Mouse (Mus musculus) forebrain, embryonic 14.5 days (tissue): ENCODE results near the gene Cit. TPM values are rescaled to one million over a fixed set of nuclear protein-coding genes. Genes with fewer than 3 reads are reported as not detected.

Experiments
- ATAC-seq: fragments of 200-750 bp; cut with Nextera tagmentation; 2 replicates; pipeline ENCODE4 v1.8.0; 2017; ENCODE audit warnings: mild to moderate bottlenecking, moderate library complexity
- DNase-seq: peaks from one replicate; pipeline ENCODE4 v3.0.0-alpha.2; 2015; ENCODE audit warnings: low spot score
- H3K27ac ChIP-seq: fragments of 300-500 bp; sonication (generic); 2 replicates; pipeline ENCODE4 v1.5.1; 2014; ENCODE audit warnings: low read depth, mild to moderate bottlenecking, control low read depth, low read length, moderate library complexity
- H3K27me3 ChIP-seq: fragments of 300-500 bp; sonication (generic); replicated peaks from 2 replicates; pipeline ENCODE4 v1.6.1; 2014; ENCODE audit warnings: low read length, control low read depth, mixed read lengths; ENCODE audit not compliant: control insufficient read depth, insufficient read depth
- H3K36me3 ChIP-seq: fragments of 300-500 bp; sonication (generic); 2 replicates; pipeline ENCODE4 v1.6.1; 2014; ENCODE audit warnings: low read length, control low read depth; ENCODE audit not compliant: control insufficient read depth, insufficient read depth
- H3K4me1 ChIP-seq: fragments of 300-500 bp; sonication (generic); 2 replicates; pipeline ENCODE4 v1.6.1; 2014; ENCODE audit warnings: antibody characterized with exemption, low read length, control low read depth; ENCODE audit not compliant: control insufficient read depth, insufficient read depth
- H3K4me2 ChIP-seq: fragments of 300-500 bp; sonication (generic); 2 replicates; pipeline ENCODE4 v1.6.1; 2014; ENCODE audit warnings: mild to moderate bottlenecking, control low read depth, low read length
- H3K4me3 ChIP-seq: fragments of 300-500 bp; sonication (generic); 2 replicates; pipeline ENCODE4 v1.5.1; 2014; ENCODE audit warnings: low read depth, low read length, control low read depth
- H3K9ac ChIP-seq: fragments of 300-500 bp; sonication (generic); 2 replicates; pipeline ENCODE4 v1.6.1; 2014; ENCODE audit warnings: mild to moderate bottlenecking, low read length, control low read depth, moderate library complexity
- H3K9me3 ChIP-seq: fragments of 300-500 bp; sonication (generic); replicated peaks from 2 replicates; pipeline ENCODE4 v1.6.1; 2016; ENCODE audit warnings: low read length, control low read depth, mixed read lengths; ENCODE audit not compliant: control insufficient read depth
- WGBS: fragments of 180-500 bp; shearing (Covaris S2); extraction: QIAGEN DNeasy Blood & Tissue Kit; methylation state at CpG from one replicate; pipeline ENCODE4 v1.1.7; 2014; 5-methylcytosine and 5-hydroxymethylcytosine counted together
- polyA plus RNA-seq: library from polyadenylated mRNA; unstranded; fragments of >200 nt; fragmentation: Nextera tagmentation; extraction: Ambion mirVana; gene quantifications from 2 replicates; pipeline ENCODE4 v1.2.1, GENCODE M21; 2014

Cit gene
- polyA plus RNA-seq, 1 experiment from 2014 or later = 9.1 TPM

DNA sequence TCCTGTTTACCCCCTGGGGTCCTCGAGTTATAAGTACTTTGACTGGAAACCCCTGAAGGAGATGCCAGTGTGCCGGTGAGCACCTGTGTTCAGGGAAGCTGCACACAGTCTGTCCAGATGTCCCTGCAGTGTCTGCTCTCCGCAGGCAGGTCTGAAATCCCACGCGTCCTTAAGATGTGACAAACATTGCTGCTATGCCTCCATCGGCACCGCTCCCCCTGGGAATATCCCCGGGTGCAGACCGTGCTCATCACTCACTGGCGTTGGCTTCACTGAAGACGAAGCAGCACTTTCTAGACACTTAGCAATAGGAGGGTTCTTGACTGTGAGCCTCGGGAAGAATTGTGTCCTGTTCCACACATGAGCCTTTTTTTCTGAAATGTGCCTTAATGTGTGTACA lies 142.2 kb downstream of the Cit start:
- Histone ChIP-seq H3K4me1 (no peaks in the 10 kb centered on the region), H3K36me3 (peaks cover 74% of the 10 kb centered on the region)
- ATAC-seq = no peak

GRCm38 (mm10) chr5:115991717-115992116 lies 146.6 kb downstream of the Cit start:
- Histone ChIP-seq H3K36me3 (peaks cover 56% of the 10 kb centered on the region), H3K4me1 (no peaks in the 10 kb centered on the region), H3K4me2 (no peak overlapping the region), H3K9ac (no peak overlapping the region), H3K9me3 (peaks cover 8% of the 10 kb centered on the region; the same call in 1 of the 2 replicates), H3K27me3 (no peaks in the 10 kb centered on the region), H3K4me3 (no peak overlapping the region), H3K27ac (no peak overlapping the region)
- DNase-seq = no peak
- WGBS = 97% methylated on average over 11 of the region's 11 CpGs
- ATAC-seq = no peak

More for the DNA sequence above, 142.2 kb downstream of the Cit start:
- WGBS = 89% methylated on average over 12 of the region's 12 CpGs
- Histone ChIP-seq H3K4me3 (no peak overlapping the region), H3K9me3 (peaks cover 8% of the 10 kb centered on the region; the same call in 1 of the 2 replicates), H3K27me3 (no peaks in the 10 kb centered on the region), H3K27ac (no peak overlapping the region), H3K4me2 (no peak overlapping the region), H3K9ac (no peak overlapping the region)
- DNase-seq = no peak

- Histone ChIP-seq H3K4me1 (no peaks in the 10 kb centered on the region), H3K4me3 (no peak overlapping the region), H3K27ac (no peak overlapping the region), H3K36me3 (peaks cover 43% of the 10 kb centered on the region), H3K4me2 (no peak overlapping the region), H3K27me3 (no peaks in the 10 kb centered on the region), H3K9ac (no peak overlapping the region), H3K9me3 (peaks cover 8% of the 10 kb centered on the region; the same call in 1 of the 2 replicates)
- no peak for ATAC-seq
- WGBS = 79% methylated on average over 15 of the region's 15 CpGs
- no peak for DNase-seq
Measured at GRCm38 (mm10) chr5:115994101-115994500, 149.0 kb downstream of the Cit start.

DNA sequence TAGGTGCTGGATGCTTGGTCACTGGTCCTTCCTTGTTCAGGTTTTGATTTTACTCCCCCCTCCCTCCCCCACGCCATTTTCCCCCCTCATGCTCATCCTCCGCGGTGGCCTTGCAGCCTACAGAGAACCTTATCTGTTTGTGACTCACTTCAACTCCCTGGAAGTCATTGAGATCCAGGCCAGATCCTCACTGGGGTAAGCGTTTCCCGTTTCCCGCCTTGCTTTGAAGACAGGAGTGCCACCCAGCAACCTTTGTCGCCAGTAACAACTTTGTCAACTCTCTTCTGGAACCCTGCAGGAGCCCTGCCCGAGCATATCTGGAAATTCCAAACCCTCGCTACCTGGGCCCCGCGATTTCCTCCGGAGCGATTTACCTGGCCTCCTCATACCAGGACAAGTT lies 152.3 kb downstream of the Cit start:
- H3K9me3 ChIP-seq = no peaks in the 10 kb centered on the region
- H3K27ac ChIP-seq = no peak overlapping the region
- H3K9ac ChIP-seq = no peak overlapping the region
- H3K36me3 ChIP-seq = peaks cover 16% of the 10 kb centered on the region; the same call in 1 of the 2 replicates
- H3K4me1 ChIP-seq = no peaks in the 10 kb centered on the region
- no peak overlapping the region for H3K4me2 ChIP-seq
- no peak for DNase-seq
- 79% methylated on average over 13 of the region's 13 CpGs for WGBS
- no peaks in the 10 kb centered on the region for H3K27me3 ChIP-seq
- no peak for ATAC-seq
- H3K4me3 ChIP-seq = no peak overlapping the region

- no peak overlapping the region for H3K27ac ChIP-seq
- H3K4me3 ChIP-seq = no peak overlapping the region
- 0 out of 2 replicates have a peak, but pooled peaks cover 7% of the 10 kb centered on the region for H3K36me3 ChIP-seq
- 87% methylated on average over 8 of the region's 8 CpGs for whole genome bisulfite sequencing
- H3K27me3 ChIP-seq = no peaks in the 10 kb centered on the region
- no peak overlapping the region for H3K4me2 ChIP-seq
- DNase-seq = no peak
- no peak for ATAC-seq
- no peak overlapping the region for H3K9ac ChIP-seq
- no peaks in the 10 kb centered on the region for H3K9me3 ChIP-seq
- H3K4me1 ChIP-seq = no peaks in the 10 kb centered on the region
Measured at GRCm38 (mm10) chr5:116003154-116003553, 158.1 kb downstream of the Cit start.

GRCm38 (mm10) chr5:116003825-116004224 lies 158.7 kb downstream of the Cit start:
- ATAC-seq (no peak), DNase-seq (no peak)
- 43% methylated on average over 13 of the region's 13 CpGs for WGBS
- H3K36me3 ChIP-seq = 0 out of 2 replicates have a peak, but pooled peaks cover 7% of the 10 kb centered on the region
- H3K9ac ChIP-seq = no peak overlapping the region
- H3K4me3 ChIP-seq = no peak overlapping the region
- no peak overlapping the region for H3K4me2 ChIP-seq
- H3K27me3 ChIP-seq = no peaks in the 10 kb centered on the region
- H3K9me3 ChIP-seq = no peaks in the 10 kb centered on the region
- no peak overlapping the region for H3K27ac ChIP-seq
- H3K4me1 ChIP-seq = no peaks in the 10 kb centered on the region

DNA sequence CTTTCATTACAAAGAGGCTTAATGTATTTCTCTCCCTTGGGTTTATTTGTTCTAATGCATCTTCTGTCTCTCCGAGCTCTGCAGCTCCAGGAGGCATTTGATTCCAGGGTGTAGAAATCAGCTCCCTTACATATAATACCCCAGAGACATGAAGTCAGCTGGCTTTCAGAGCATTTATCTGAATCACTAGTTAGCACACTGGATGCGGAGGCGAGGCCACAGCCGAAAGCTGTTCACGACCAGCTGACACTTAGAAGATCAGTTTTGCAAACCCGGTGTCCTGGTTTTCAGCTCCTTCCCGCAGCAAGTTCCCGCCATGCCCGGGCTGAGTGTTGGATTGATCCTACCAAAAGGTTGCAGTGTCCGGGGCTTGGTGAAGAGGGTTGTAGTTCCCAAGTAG lies 159.2 kb downstream of the Cit start:
- H3K9me3 ChIP-seq = no peaks in the 10 kb centered on the region
- H3K36me3 ChIP-seq = 0 out of 2 replicates have a peak, but pooled peaks cover 7% of the 10 kb centered on the region
- H3K4me1 ChIP-seq = no peaks in the 10 kb centered on the region
- no peak overlapping the region for H3K27ac ChIP-seq
- WGBS = 88% methylated on average over 10 of the region's 10 CpGs
- no peak overlapping the region for H3K9ac ChIP-seq
- no peaks in the 10 kb centered on the region for H3K27me3 ChIP-seq
- no peak overlapping the region for H3K4me3 ChIP-seq
- no peak for ATAC-seq
- H3K4me2 ChIP-seq = no peak overlapping the region
- no peak for DNase-seq

DNA sequence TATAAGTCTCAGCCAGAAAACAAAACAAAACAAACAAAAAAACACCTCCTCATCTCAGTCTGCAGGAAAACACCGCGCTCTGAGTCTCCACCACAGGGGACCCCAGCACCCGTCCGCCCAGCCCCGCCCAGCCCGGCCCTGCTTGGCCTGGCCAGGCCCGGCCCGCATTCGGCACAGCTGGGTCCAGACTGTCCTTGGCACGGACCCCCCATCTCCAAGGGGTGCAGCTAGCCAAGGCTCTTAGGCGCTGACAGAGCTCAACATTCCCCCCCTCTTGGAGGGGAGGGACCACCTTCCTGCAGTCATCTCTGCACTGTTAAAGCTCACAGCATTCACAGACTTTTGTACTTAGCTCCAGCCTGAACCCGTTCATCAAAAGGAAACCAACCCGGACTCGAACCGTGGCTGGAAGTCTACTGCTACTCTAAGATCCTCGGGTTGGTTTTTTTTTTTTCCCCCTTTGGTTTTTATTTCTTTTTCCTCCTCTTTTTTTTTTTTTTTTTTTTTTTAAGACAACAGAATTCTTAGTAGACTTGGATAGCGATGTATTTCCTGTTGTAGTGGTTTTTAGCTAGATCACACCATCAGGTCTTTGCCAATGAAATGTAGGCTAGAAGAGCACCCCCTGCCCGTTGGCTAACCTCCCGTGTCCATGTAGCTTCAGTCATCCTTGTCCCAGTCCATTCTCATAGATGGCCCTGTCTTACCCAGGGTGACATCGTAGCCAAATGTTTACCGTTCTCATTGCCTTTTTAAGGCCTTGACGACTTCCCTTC lies 161.4 kb downstream of the Cit start:
- ATAC-seq = no peak
- no peak for DNase-seq

GRCm38 (mm10) chr5:116007723-116008122 lies 162.6 kb downstream of the Cit start:
- Histone ChIP-seq H3K27me3 (no peaks in the 10 kb centered on the region), H3K4me3 (no peak overlapping the region), H3K4me2 (no peak overlapping the region), H3K4me1 (no peaks in the 10 kb centered on the region), H3K9ac (no peak overlapping the region), H3K27ac (no peak overlapping the region), H3K9me3 (no peaks in the 10 kb centered on the region), H3K36me3 (peaks cover 4% of the 10 kb centered on the region)
- no peak for ATAC-seq
- DNase-seq = no peak
- 92% methylated on average over 13 of the region's 13 CpGs for WGBS

More for the DNA sequence above, 161.4 kb downstream of the Cit start:
- H3K4me1 ChIP-seq = no peaks in the 10 kb centered on the region
- 66% methylated on average over 22 of the region's 22 CpGs for WGBS
- 0 out of 2 replicates have a peak, but pooled peaks cover 3% of the 10 kb centered on the region for H3K36me3 ChIP-seq
- H3K4me3 ChIP-seq = no peak overlapping the region
- H3K27ac ChIP-seq = no peak overlapping the region
- H3K4me2 ChIP-seq = no peak overlapping the region
- no peaks in the 10 kb centered on the region for H3K9me3 ChIP-seq
- no peaks in the 10 kb centered on the region for H3K27me3 ChIP-seq
- H3K9ac ChIP-seq = no peak overlapping the region
